Mouse (Mus musculus) adrenal gland, postnatal 36 days (tissue): ENCODE measurements at regions not wholly inside any gene's neighbourhood (a gene's known extent, or its start where the extent isn't known, plus 50 kb on each side); places are given as distances from the start of the nearest gene placed in this dataset.
A peak's percentile ranks its signal among the peaks of the same experiment; 100 is the strongest.

ENCODE experiments used
- DNase-seq, 2 experiments: peaks; one replicate each; pipeline ENCODE4 v3.0.0; 2021; ENCODE audit warnings: mixed read lengths in 1 of 2

DNA sequence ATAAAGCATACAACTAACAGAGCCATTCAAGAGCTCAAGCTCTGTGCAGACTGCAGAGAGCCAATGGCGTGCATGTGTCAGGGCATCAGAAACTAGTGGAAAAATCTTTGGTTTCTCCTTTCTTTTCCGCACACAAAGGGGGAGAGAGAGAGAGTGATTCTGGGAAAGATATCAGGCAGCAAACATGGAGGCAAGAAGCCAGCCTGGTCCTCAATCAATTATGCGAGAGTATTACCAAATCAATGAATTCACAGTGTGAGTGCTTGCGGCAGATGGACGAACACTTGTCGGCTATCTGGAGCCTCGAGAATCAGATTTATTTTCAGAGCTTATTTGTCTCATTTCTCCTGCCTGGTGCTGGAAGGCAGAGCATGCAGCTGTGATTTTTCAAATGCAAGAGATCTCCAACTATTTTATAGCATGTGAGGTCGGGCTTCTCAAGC is 230.6 kb downstream of the Snx10 start:
- no peak for DNase-seq

DNA sequence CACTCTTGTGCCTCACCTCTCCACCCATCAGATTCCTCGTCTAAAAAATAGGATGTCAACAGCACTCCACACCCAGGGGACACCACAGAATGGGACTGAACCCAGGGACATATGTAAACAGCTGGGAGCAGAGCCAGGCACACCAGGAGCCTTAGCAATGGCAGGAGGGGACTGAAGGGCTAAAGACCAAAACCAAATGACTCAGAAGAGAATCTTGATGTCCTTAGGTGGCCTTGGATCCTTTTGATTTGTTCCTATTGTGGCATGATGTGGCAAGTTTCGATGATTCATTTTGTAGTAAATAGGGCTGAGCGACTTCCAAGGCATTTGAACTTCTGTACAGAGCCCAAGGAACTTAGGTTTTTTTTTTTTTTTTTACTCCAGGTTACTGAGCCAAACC is 233.4 kb downstream of the Snx10 start:
- DNase-seq = peak; percentile 70 to 71

DNA sequence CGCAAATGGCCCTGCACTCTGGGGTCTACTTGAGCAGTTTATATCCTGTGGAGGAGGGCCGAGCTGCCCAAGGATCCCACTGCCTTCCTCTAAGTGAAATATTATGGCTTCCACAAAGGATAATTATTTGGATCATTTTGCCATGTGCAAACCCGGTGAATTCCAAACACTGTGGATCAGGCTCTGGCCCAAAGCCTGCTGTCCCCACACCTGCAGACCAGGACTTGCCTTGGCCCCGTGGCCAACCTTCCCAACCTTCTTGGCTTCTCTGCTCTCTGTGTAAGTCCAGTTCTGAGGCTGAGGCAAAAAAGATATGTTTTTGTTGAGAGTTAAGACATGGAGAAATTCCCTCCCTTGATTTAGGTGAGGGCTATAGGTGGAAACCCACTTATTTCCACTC is 234.0 kb downstream of the Snx10 start:
- no peak for DNase-seq

DNA sequence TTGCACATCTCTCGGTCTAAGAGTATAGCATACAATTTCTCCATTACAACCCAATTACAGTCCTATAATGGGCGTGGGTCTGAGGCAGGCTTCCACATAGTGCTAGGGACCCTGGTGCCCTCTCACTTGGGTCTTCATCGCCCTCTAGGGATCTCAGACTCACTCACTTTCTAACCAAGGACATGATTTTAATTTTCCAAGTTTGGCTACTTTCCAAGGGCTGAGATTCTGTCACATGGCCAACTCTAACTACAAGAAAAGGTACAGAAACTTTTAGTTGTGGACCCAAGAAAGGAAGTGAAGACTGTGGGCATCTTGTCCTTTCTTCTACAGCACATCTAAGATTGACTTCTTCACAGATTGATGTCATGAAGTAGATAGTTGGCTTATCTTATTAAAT is 235.1 kb downstream of the Snx10 start:
- DNase-seq = peak in 1 of 2 experiments; percentile 14

DNA sequence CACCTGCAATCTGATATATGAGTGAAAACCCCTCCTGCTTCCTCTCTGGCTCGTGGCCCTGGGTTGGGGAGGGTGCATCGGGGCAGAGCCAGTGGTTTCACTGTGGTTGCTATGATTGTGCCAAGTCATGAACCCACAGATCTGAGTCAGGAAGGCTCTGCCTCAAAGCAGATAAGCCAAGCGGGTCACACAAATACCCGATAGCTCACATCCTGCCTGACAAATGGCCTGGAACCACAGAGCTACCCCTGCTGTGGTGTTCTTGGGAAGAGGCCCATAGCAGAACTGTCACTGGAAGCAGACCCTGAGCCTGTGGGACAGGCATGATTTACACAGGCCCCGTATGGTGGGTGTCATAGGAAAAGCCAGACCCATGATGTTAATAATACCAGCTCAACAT is 236.7 kb downstream of the Snx10 start:
- peak; percentile 43 for DNase-seq

DNA sequence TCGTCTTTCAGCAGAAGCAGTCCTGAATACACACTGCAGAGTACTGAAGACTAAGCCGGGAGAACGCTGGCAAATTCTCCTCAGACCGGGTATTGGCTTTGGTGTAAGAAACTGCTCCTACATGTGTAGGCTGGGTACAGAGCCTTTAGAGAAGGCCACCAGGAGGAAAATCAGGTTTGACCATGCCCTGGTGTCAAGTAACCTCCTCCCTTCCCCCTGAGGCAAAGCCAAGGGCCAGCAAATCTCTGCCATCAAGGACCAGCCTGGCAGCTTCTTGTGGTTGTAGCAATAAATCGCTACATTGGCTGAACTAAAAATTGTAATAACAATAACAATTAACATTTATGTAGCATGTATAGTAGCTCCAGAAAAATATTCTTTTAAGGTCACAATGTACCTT is 237.8 kb downstream of the Snx10 start:
- no peak for DNase-seq

DNA sequence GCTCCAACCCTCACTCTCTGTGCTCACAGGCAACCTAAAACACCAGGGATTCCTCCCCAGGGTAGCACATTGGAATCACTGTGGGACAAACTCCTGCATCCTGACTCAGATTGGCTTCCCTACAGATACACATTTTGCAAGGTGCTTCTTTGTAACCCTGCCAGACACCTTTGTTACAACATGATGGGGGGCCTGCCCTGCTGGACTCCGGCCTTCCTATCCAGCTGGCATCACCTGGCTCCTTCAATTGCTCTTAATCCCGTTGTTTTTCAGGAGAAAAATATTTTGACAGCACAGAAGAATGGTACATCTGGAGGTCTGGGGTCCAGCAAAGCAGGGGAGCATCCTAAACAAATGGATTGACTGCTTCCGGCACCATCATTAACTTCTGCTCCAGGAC is 242.8 kb downstream of the Snx10 start:
- DNase-seq = no peak

DNA sequence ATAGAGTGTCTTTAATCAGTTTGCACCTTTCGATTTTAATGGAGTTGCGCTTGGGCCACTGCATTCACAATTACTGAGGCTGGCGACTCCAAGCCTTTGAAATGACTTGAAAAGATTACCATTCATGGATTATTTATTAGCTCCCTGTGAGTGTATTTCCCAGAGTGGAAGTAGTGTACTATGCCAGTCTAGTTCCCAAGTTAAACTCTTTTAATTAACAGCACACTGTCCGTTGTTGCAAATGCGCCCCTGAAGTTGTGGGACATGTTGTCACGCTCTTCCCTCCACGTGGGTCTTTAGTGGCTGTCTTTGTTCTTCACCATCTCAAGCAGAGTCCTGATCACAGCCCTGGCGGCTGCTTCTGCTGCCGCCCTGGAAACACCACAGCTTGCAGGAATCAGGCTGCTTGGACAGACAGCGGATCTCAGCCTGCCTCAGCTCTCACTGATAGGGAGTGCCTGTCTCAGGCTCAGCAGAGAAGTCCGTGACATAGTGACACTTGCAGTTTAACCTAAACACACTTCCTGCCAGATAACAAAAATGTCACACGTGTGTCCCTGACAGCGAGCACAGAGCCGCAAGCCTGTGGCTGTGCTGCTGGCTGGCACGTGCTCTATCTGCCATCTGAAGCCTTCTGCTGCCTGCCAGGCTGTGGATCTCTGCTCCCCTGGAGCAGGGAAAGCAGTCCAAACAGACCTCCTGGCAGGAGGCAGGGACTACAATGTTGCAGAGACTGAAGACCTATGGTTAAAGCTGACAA is 244.1 kb downstream of the Snx10 start:
- DNase-seq = peak; percentile 52 to 55

DNA sequence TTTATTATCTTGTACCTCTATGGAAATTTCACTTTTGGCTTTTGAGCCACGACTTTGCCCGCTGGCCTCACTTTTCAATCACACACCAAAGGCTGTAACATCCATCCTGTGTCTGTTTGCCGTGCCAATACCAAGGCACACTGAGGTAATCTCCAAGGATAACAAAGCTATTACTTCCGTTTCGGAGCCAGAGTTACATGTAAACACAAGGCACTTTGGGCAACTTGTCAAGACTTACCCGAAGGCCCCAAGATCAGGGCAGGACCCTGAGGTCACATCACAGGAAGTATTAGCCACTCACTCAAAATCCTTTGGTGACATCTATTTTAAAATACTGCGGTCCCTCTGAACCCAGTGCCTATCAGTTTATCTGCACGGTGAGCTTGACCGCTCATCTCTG is 241.3 kb downstream of the Skap2 start:
- no peak for DNase-seq

DNA sequence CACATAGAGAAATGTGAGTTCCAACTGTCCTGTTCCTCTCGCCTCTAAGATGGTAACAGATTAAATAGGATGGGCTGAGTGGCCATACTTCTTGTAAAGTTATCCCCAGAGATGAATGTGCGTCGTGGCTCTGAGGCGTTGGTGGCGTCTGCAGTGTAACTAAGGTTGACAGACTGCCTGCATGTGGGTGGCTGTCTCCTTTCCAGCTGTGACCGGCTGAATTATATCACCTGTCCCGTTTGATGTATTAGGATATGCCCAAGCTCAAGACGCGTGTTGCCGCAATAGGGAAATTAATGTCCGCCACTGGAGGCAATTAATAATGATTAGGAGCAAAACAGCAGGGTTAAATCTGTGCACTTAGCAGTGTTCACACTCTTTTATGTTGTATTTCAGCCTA is 240.9 kb downstream of the Skap2 start:
- DNase-seq = no peak

DNA sequence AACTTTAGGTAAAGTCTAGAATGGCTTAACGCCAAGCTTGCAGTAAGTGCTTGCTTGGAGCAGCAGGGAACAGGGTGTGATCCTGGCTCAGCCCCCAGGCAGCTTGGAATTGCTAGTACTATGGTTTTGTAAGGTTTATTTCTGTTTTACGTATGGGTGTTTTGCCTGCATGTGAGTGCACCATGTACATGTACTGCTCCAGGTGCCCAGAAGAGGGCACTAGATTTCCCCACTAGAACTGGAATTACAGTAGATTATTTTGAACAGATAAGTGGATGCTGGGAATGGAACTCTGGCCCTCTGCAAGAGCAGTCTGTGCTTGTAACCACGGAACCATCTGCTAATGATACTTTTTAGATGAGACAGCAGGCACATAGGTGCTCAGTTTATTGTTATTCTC is 237.6 kb downstream of the Skap2 start:
- DNase-seq = peak in 1 of 2 experiments; percentile 28

DNA sequence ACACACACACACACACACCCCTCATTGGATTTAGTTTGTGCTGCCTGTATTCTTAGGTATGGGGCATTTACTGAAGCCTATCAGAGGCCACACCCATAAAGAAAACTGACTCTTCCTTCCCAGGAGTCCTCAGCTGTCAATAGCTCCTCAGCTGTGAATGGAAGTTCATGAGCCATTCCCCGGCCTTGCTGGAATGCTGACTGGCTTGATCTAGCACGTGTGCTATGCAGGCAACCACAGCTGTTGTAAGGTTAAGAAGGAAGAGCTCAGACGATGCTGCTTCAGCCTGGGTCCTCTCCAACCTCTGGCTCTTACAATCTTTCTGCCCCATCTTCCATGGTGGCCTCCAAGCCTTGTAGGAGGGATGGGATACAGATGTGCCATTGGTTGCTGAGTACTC is 226.7 kb downstream of the Skap2 start:
- DNase-seq = no peak

DNA sequence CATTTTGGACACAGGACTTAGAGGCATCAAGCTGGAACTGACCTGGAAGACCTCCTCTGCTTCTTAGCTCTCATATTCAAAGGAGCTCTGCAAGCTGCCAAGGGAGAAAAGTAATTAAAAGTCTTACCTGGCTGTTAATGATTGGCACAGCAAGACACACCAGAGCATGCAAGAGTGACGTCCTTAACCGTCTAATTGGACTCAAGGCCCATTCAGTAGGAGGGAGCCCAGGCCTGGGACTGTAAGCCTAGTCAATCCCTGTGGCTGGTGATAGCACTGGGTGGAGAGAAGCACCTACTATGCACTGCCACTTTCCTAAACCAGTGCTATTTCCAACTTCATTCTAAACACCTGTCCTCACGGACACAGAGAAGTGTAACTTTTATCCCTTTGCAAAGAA is 225.5 kb downstream of the Skap2 start:
- DNase-seq = no peak

DNA sequence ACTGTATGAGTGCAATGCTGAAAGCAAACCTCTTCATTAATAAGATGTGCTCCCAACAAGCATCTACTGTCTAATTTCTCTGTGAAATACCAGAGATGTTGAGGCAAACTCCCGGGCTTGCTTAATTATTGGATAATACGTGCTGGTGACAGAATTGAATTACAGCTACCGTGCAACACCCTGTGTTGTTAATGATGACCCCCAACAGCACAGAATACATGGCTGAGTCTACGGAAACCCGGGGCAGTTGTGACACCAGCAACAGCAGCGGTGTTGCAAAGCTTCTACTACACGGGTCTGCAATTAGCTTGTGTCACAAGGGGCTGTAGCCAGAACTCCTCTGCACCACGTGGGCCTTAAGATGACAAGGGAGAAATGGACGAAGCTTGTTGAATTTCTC is 224.2 kb downstream of the Skap2 start:
- DNase-seq = no peak

DNA sequence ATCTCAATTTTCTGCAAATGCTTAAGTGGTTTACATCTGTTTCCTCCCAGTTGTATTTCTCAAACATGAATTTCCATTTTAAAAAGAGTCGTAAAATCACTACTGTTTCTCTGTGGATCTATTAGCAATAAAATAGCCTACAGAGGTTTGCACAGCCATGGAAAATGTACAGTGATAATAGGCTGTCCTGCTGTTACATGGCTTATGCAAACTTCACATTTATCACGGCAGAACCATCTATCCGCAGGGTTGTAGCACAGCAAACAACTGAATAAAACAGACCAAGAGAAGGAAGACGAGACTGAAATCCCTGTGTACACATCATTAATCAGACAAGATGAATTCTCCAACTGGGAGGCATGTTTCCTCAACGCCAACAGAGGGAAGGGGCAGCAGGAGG is 222.1 kb downstream of the Skap2 start:
- DNase-seq = no peak

DNA sequence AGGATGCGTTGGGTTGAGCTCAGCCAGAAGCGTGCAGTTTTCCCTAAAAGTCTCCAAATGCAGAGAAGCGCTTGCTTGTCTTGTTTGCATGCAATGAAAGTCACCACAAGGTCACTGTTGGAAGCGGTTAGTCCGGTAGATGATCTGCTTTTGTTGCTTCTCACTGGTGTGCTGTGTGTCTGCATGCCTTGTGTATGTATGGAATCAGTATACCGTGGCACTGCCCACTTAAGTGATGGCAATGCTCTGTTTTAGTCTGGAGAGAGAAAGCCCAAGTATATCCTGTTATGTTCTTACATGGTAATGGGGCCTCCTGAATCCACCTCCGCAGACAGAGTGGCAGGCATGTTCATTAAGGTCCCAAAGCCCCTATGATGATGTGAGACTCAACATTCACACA is 221.7 kb downstream of the Skap2 start:
- DNase-seq = no peak

DNA sequence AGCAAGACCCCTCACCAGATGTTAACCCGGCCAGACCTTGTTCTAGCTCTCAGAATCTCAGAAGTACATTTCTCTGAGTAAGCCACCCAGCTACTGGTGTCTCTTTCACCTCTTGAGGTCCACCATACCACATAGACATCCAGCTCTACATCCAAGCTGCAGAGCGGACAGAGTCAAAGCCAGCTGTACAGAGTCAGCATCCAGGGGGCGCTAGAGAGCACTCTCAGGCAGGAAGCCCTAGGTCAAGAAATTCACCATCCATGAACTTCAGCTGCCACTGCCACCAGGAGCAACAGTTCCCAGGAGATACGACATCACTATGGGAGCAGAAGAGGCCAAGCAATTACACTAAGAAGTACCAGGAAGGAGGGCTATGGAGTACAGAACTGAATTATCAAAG is 217.0 kb downstream of the Skap2 start:
- DNase-seq = peak; percentile 64 to 71

DNA sequence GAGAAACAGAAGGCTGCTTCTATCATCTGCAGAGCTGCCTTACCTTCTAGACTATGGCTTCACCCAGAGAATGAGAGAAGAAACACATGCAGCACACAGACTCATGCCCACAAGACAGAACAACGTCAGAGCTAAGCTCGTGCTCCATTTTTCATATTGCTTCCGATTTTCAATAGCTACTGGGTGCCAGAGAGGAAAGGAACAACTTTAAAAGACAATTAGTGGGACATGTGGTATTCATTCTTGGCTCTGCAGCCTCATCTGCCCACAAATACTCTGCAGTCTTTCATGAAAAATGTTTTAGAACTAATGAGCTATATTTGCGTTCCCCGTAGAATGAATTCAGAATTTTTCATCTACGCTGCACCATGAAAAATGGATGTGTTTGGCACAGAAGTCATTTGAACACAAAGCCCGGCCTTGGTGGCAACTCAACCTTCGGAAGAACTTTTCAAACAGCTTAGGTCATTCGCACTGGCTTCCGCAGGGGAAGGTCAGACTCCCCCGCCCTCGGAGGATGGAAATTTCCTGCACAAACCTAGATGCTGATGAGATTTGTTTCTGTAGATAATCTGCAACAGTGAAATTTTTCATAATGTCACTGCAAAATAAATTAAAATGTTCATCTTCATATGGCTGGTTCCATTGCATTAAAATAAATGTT is 213.6 kb downstream of the Skap2 start:
- DNase-seq = peak; percentile 77 to 79

DNA sequence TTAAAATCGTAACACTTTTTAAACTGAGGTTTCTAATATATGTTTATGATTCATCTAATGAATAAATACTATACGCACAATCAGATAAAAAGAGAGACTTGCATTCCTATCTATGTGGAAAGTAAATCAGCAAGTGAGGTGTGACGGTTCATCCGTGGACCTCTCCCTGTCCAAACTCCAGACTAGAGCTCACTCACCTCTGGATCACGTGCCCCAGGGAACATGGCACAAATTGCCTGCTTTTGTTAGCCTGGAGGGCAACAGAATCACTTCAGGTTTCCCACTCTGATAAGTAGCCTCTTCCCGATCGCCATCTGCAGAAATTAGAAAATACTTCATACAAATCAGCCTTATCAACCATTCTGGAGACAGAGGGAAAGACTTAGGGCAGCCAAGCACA is 206.7 kb downstream of the Skap2 start:
- DNase-seq = no peak
